ENCODE assay signal across 9 mouse cellular contexts in the genomic region with DNA sequence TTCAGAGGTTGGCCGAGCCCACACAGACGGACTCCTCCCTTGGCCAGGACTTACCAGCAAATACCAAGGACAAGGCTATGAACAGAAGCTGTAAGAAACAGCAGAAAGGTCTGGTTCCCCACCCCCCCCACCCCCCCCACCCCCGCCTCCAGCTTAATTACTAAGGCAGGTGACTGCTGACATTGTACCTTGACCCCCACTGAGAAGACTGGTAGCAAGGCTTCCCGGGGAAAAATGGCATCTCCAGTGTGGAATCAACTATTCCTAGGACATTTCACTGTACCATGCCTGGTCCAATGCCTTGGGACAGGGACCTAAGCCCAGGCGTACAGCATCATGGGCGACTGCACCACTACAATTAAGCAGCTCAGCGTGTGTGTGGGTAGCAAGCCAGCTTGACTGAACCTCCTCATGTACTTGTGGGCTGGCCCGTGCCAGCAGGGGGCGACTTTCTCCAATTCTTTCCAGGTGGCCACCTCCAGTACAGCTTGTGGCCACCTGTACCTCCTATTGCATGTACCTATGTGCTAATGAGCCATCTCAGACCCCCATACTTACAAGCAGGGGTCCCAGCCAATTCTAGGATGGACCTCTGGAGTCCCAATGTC. TPM values are rescaled to one million over a fixed set of nuclear protein-coding genes. Genes with fewer than 3 reads are reported as not detected.
DNase-seq lines count a peak whose midpoint lies in the region; ATAC-seq lines count a peak whose summit lies in the region.
"Had no signal": no experiment of that assay in that cellular context is flagged by ENCODE, and none has a peak within 500 bp of the region (broad histone marks: within the 10 kb centered on the region; RNA-seq: fewer than 3 reads in every experiment).

No protein-coding gene starts in this region.

- WGBS in hindbrain, embryonic 14.5 days = 27% methylated on average over 9 of the region's 9 CpGs

- H3K4me1 ChIP-seq in hindbrain, embryonic 14.5 days (replicated peaks; ENCODE audit: control insufficient read depth, insufficient read depth, low read length) = no peaks in the 10 kb centered on the region

- H3K9me3 ChIP-seq in hindbrain, embryonic 14.5 days (ENCODE audit: control insufficient read depth, low read length) = no peaks in the 10 kb centered on the region

- H3K9ac ChIP-seq in hindbrain, embryonic 14.5 days = no peak overlapping the region

- no peak overlapping the region for H3K27ac ChIP-seq in hindbrain, embryonic 14.5 days

- ATAC-seq in hindbrain, embryonic 14.5 days (ENCODE audit: low FRiP score) = peak; percentile 46; the same call in 1 of the 2 replicates

- no peak overlapping the region for H3K4me2 ChIP-seq in hindbrain, embryonic 14.5 days (replicated peaks)

- no peak overlapping the region for H3K4me3 ChIP-seq in hindbrain, embryonic 14.5 days (replicated peaks; ENCODE audit: low read length)

- H3K36me3 ChIP-seq in hindbrain, embryonic 14.5 days (replicated peaks; ENCODE audit: control insufficient read depth, insufficient read depth) = no peaks in the 10 kb centered on the region

- DNase-seq in Muller cell, postnatal 12 days (ENCODE audit: inconsistent ontology term) = peak; percentile 83
- DNase-seq in cerebellum, adult 18-20 months = peak; percentile 82
- DNase-seq in frontal cortex, adult 2 months (ENCODE audit: extremely low spot score in 1 of 2, low spot score in 1 of 2) = peak; percentile 66 to 92
- DNase-seq in hindbrain, embryonic 14.5 days (ENCODE audit: low spot score) = peak; percentile 82
- peak; percentile 75 to 78 for DNase-seq in layer of hippocampus, postnatal 36 days
- peak; percentile 84 for DNase-seq in lung, postnatal 25 days (ENCODE audit: low spot score)
- peak; percentile 80 to 88 for DNase-seq in right cerebral cortex, postnatal 10 days (ENCODE audit: low spot score in 2 of 2)
- peak; percentile 56 for DNase-seq in yolk sac, embryonic 10.5 days (ENCODE audit: low spot score)

- H3K27me3 ChIP-seq in hindbrain, embryonic 14.5 days (ENCODE audit: control insufficient read depth, insufficient read depth, low read length) = no peaks in the 10 kb centered on the region

RNA-seq across cellular contexts. Expression of a gene that starts 37.2 kb away (rescaled TPM):
- polyA plus RNA-seq in frontal cortex, adult 2 months (2012; rRNA removed) = not detected in 2 replicates
- polyA plus RNA-seq in hindbrain, embryonic 14.5 days (2014; fragmentation: Nextera tagmentation; extraction: Ambion mirVana) = 1.3 TPM in 1 of 2 replicates, not detected in the other
- not detected for total RNA-seq in layer of hippocampus, postnatal 36 days (2021)
- polyA plus RNA-seq: large intestine, adult 2 months had no signal
